Mouse (Mus musculus) heart, adult 8-10 months (tissue): ENCODE measurements at regions not wholly inside any gene's neighbourhood (a gene's known extent, or its start where the extent isn't known, plus 50 kb on each side); places are given as distances from the start of the nearest gene placed in this dataset.
A peak's percentile ranks its signal among the peaks of the same experiment; 100 is the strongest.
"Not testable (repeated sequence)": the region's sequence is repeated elsewhere in the genome, so short reads cannot be mapped to it uniquely, and the experiment has no call there.

Experiments used
- DNase-seq: peaks from one replicate; pipeline ENCODE4 v3.0.0; 2022; ENCODE audit warnings: low spot score

- no peak for DNase-seq
These were observed 73.8 kb downstream of the Dio2 start for GRCm38 (mm10) chr12:90664436-90664835.

- peak; percentile 10 for DNase-seq
These were observed 92.8 kb downstream of the Dio2 start for GRCm38 (mm10) chr12:90645452-90645851.

GRCm38 (mm10) chr12:90643891-90644290 lies 94.3 kb downstream of the Dio2 start:
- DNase-seq: no peak

- no peak for DNase-seq
These were observed 113.4 kb downstream of the Dio2 start for GRCm38 (mm10) chr12:90624856-90625255.

- no peak for DNase-seq
These were observed 114.8 kb downstream of the Dio2 start for GRCm38 (mm10) chr12:90623426-90623825.

- DNase-seq: no peak
These were observed 129.4 kb downstream of the Dio2 start for GRCm38 (mm10) chr12:90608810-90609209.

- no peak for DNase-seq
These were observed 130.3 kb downstream of the Dio2 start for GRCm38 (mm10) chr12:90607894-90608293.

GRCm38 (mm10) chr12:90580006-90580405 lies 158.2 kb downstream of the Dio2 start:
- DNase-seq: no peak

GRCm38 (mm10) chr12:90576103-90576502 lies 162.1 kb downstream of the Dio2 start:
- no peak for DNase-seq

GRCm38 (mm10) chr12:90571907-90572306 lies 166.3 kb downstream of the Dio2 start:
- DNase-seq: no peak

- DNase-seq: no peak
These were observed 166.7 kb downstream of the Dio2 start for GRCm38 (mm10) chr12:90571506-90571905.

GRCm38 (mm10) chr12:90566349-90566748 lies 171.9 kb downstream of the Dio2 start:
- DNase-seq: no peak

GRCm38 (mm10) chr12:90565051-90565450 lies 173.2 kb downstream of the Dio2 start:
- no peak for DNase-seq

GRCm38 (mm10) chr12:90564594-90564993 lies 173.6 kb downstream of the Dio2 start:
- not testable (repeated sequence) for DNase-seq

GRCm38 (mm10) chr12:90542361-90542760 lies 195.9 kb downstream of the Dio2 start:
- DNase-seq: no peak
